Mouse (Mus musculus): ENCODE measurements around the gene Rragc. TPM values are rescaled to one million over a fixed set of nuclear protein-coding genes. Genes with fewer than 3 reads are reported as not detected.

Gene Rragc
- polyA plus RNA-seq, 1 experiment from 2014 or later: 54.8 TPM

Other genes starting within 250 kb of the Rragc start
- gene Macf1, start 233.1 kb upstream of the Rragc start, polyA plus RNA-seq (2014; fragmentation: Nextera tagmentation; extraction: Ambion mirVana): 86.9 and 88.2 TPM in 2 replicates
- gene Ndufs5, start 199.2 kb upstream of the Rragc start, polyA plus RNA-seq (2014; fragmentation: Nextera tagmentation; extraction: Ambion mirVana): 297 and 346 TPM in 2 replicates
- 47.2 and 51.0 TPM in 2 replicates for gene Akirin1, start 167.1 kb upstream of the Rragc start, polyA plus RNA-seq (2014; fragmentation: Nextera tagmentation; extraction: Ambion mirVana)
- 4.7 and 5.8 TPM in 2 replicates for gene Rhbdl2, start 129.6 kb upstream of the Rragc start, polyA plus RNA-seq (2014; fragmentation: Nextera tagmentation; extraction: Ambion mirVana)
- gene 4933427I04Rik, start 57.8 kb upstream of the Rragc start, polyA plus RNA-seq (2014; fragmentation: Nextera tagmentation; extraction: Ambion mirVana): 0.14 TPM in 1 of 2 replicates, not detected in the other
- gene Mycbp, start 12.6 kb upstream of the Rragc start, polyA plus RNA-seq (2014; fragmentation: Nextera tagmentation; extraction: Ambion mirVana): 81.9 and 82.3 TPM in 2 replicates
- not detected in 2 replicates for gene 4930535I16Rik, start 576 bp downstream of the Rragc start, polyA plus RNA-seq (2014; fragmentation: Nextera tagmentation; extraction: Ambion mirVana)